Mouse (Mus musculus) granulocyte monocyte progenitor cell, adult 5-6 weeks (primary cell): ENCODE results near the gene Sec16b. TPM values are rescaled to one million over a fixed set of nuclear protein-coding genes. Genes with fewer than 3 reads are reported as not detected.

Experiments used
- ATAC-seq: replicated peaks from 2 replicates; pipeline ENCODE4 v1.8.0; 2016; ENCODE audit warnings: mild to moderate bottlenecking, moderate TSS enrichment, inconsistent platforms; ENCODE audit not compliant: poor library complexity, severe bottlenecking
- total RNA-seq, 2 experiments: library from RNA; stranded (forward) in 1 of 2; stranded (reverse) in 1 of 2; fragments of 200-712, 200-1000 nt in 1 of 2; fragments of >200 nt in 1 of 2; fragmentation: Nextera tagmentation in 1 of 2; gene quantifications; 2 replicates each; pipeline ENCODE4 v1.2.3; 2014 to 2017

The Sec16b gene
- total RNA-seq (2014; fragmentation: Nextera tagmentation) (1.3 and 1.5 TPM in 2 replicates), total RNA-seq (2017) (0.15 and 0.60 TPM in 2 replicates)

- no peak for ATAC-seq
Measured at GRCm38 (mm10) chr1:157506522-157506921, at the start of gene Sec16b. TSS of gene Sec16b (plus strand) at chr1:157506728.

GRCm38 (mm10) chr1:157457789-157458188 lies 48.7 kb upstream of the Sec16b start:
- no peak for ATAC-seq

- ATAC-seq: peak; percentile 98
Measured at GRCm38 (mm10) chr1:157458421-157459208, 47.9 kb upstream of the Sec16b start, which contains the start of gene Cryzl2. TSS of gene Cryzl2 (plus strand) at chr1:157458577.

GRCm38 (mm10) chr1:157459904-157460303 lies 46.6 kb upstream of the Sec16b start:
- ATAC-seq: no peak

GRCm38 (mm10) chr1:157461276-157461675 lies 45.3 kb upstream of the Sec16b start:
- no peak for ATAC-seq

- no peak for ATAC-seq
Measured at GRCm38 (mm10) chr1:157462336-157462735, 44.2 kb upstream of the Sec16b start.

GRCm38 (mm10) chr1:157465194-157465593 lies 41.3 kb upstream of the Sec16b start:
- peak; percentile 40 for ATAC-seq

GRCm38 (mm10) chr1:157467866-157468265 lies 38.7 kb upstream of the Sec16b start:
- ATAC-seq: no peak

GRCm38 (mm10) chr1:157470761-157471386 lies 35.7 kb upstream of the Sec16b start:
- no peak for ATAC-seq

- ATAC-seq: no peak
Measured at GRCm38 (mm10) chr1:157472716-157473115, 33.8 kb upstream of the Sec16b start.

GRCm38 (mm10) chr1:157474865-157475264 lies 31.7 kb upstream of the Sec16b start:
- ATAC-seq: no peak

GRCm38 (mm10) chr1:157476231-157476630 lies 30.3 kb upstream of the Sec16b start:
- ATAC-seq: no peak

GRCm38 (mm10) chr1:157480090-157480489 lies 26.4 kb upstream of the Sec16b start:
- no peak for ATAC-seq

GRCm38 (mm10) chr1:157480901-157481300 lies 25.6 kb upstream of the Sec16b start:
- ATAC-seq: no peak

- ATAC-seq: no peak
Measured at GRCm38 (mm10) chr1:157481666-157482065, 24.9 kb upstream of the Sec16b start.

GRCm38 (mm10) chr1:157484161-157484560 lies 22.4 kb upstream of the Sec16b start:
- ATAC-seq: no peak

- no peak for ATAC-seq
Measured at GRCm38 (mm10) chr1:157500657-157501056, 5.9 kb upstream of the Sec16b start.

- ATAC-seq: no peak
Measured at GRCm38 (mm10) chr1:157501352-157501945, 5.1 kb upstream of the Sec16b start.

- no peak for ATAC-seq
Measured at GRCm38 (mm10) chr1:157503071-157503470, 3.5 kb upstream of the Sec16b start.

- ATAC-seq: no peak
Measured at GRCm38 (mm10) chr1:157506995-157507595, 567 bp downstream of the Sec16b start.

GRCm38 (mm10) chr1:157507814-157508213 lies 1.3 kb downstream of the Sec16b start:
- ATAC-seq: no peak
